Mouse (Mus musculus): ENCODE data around the gene Jund.

DNA sequence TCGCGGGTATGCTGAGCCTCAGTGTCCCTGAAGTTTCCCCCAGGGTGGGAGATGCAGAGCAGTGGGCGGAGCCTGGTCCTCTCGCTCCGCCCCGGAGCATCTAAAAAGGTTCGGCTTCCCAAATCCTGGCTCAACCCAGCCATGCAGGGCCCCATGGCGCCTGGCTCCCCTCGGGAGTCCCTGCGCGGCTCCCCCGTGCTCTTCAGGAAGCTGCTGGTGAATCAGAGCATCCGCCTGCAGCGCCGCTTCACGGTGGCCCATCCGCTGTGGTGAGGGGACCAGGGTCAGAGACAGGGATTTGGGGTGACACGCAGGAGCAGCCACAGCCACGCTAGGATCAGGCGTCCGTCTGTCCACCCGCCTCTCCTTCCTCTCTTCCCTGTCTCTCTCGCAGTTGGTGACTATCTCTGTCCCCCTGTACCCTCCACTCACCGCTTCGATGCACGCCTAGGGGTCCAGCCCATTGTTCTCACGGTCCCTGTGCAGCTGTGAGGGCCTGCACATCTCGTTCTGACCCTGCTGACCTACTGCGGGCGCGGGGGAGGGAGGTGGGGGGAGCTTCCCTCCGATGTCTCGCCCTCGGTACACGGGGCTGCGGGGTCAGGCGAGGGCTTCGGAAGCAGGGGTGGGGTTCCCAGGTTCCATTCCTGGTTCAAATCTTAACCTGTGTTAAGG lies 44.4 kb downstream of the Jund start:
- TF ChIP-seq MYOG (IDR thresholded peaks at IDR 0.05; ENCODE audit: control insufficient read depth, extremely low read depth, insufficient read length) (no peak), CTCF (IDR thresholded peaks at IDR 0.05; ENCODE audit: control insufficient read depth, insufficient read depth, insufficient read length) (no peak), MAX (IDR thresholded peaks at IDR 0.05) (no peak)
